Mouse (Mus musculus) hindbrain, embryonic 14.5 days (tissue): ENCODE measurements around the gene Afdn. TPM values are rescaled to one million over a fixed set of nuclear protein-coding genes. Genes with fewer than 3 reads are reported as not detected.

Experiments
- ATAC-seq: fragments of 200-750 bp; cut with Nextera tagmentation; 2 replicates; pipeline ENCODE4 v1.8.0; 2017; ENCODE audit warnings: moderate number of reproducible peaks, mild to moderate bottlenecking, moderate TSS enrichment, moderate library complexity; ENCODE audit not compliant: low FRiP score
- DNase-seq: peaks from one replicate; pipeline ENCODE4 v3.0.0-alpha.2; 2015; ENCODE audit warnings: low spot score
- H3K27ac ChIP-seq: fragments of 300-500 bp; sonication (generic); 2 replicates; pipeline ENCODE4 v1.5.1; 2014; ENCODE audit warnings: mild to moderate bottlenecking, moderate library complexity
- H3K27me3 ChIP-seq: fragments of 300-500 bp; sonication (generic); 2 replicates; pipeline ENCODE4 v1.6.1; 2014; ENCODE audit warnings: mild to moderate bottlenecking, low read length, mixed read lengths; ENCODE audit not compliant: control insufficient read depth, insufficient read depth
- H3K36me3 ChIP-seq: fragments of 300-500 bp; sonication (generic); replicated peaks from 2 replicates; pipeline ENCODE4 v1.6.1; 2014; ENCODE audit not compliant: control insufficient read depth, insufficient read depth
- H3K4me1 ChIP-seq: fragments of 300-500 bp; sonication (generic); replicated peaks from 2 replicates; pipeline ENCODE4 v1.6.1; 2014; ENCODE audit warnings: antibody characterized with exemption, low read length, mixed read lengths; ENCODE audit not compliant: control insufficient read depth, insufficient read depth
- H3K4me2 ChIP-seq: fragments of 300-500 bp; sonication (generic); replicated peaks from 2 replicates; pipeline ENCODE4 v1.6.1; 2014; ENCODE audit warnings: mild to moderate bottlenecking, moderate library complexity
- H3K4me3 ChIP-seq: fragments of 300-500 bp; sonication (generic); replicated peaks from 2 replicates; pipeline ENCODE4 v1.5.1; 2014; ENCODE audit warnings: mild to moderate bottlenecking, low read length
- H3K9ac ChIP-seq: fragments of 300-500 bp; sonication (generic); 2 replicates; pipeline ENCODE4 v1.6.1; 2014
- H3K9me3 ChIP-seq: fragments of 300-500 bp; sonication (generic); 2 replicates; pipeline ENCODE4 v1.6.1; 2016; ENCODE audit warnings: low read length; ENCODE audit not compliant: control insufficient read depth
- WGBS: fragments of 180-500 bp; shearing (Covaris S2); extraction: QIAGEN DNeasy Blood & Tissue Kit; methylation state at CpG from one replicate; pipeline ENCODE4 v1.1.7; 2014; 5-methylcytosine and 5-hydroxymethylcytosine counted together
- polyA plus RNA-seq: library from polyadenylated mRNA; unstranded; fragments of >200 nt; fragmentation: Nextera tagmentation; extraction: Ambion mirVana; gene quantifications from 2 replicates; pipeline ENCODE4 v1.2.1, GENCODE M21; 2014

Gene Afdn
- polyA plus RNA-seq, 1 experiment from 2014 or later, result 140 TPM

DNA sequence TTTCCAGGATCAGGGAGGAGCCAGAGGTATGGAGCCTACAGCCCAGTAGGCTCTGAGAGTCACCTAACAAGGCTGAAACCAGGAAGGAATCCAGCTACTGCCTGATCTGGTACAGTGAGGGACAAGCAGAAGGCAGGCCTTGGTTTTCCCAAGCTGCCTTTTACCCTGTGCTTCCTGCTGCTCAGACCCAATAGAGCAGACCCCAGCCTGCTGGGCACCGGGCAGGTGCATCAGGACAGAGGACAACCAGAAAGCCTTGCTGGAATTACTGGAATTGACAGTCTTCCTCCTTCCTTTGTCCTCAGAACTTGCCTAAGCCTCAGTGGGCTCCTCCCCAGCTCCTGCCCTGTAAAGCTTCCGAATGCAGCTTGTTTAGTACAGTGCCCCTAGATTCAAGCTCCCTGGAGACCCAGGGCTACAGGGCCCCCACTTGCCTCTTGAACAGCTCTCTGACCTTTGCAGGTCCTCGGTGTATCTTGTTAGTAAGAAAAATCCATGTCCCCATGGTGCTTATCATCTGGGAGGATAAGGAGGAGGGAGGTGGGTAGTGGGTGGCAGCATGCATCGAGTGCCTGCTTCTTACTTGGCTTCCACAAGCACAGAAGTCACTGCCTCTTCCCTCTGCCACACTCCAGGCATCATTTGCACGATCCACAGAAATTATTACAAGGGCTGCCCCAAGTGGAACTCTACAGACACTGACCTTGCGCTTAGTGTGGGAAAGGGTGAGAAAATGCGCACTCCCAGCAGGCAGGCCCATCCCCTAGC, 17.2 kb upstream of the Afdn start:
- Histone ChIP-seq H3K36me3 (no peaks in the 10 kb centered on the region), H3K4me2 (no peak overlapping the region), H3K4me1 (no peaks in the 10 kb centered on the region), H3K27me3 (no peaks in the 10 kb centered on the region), H3K9ac (no peak overlapping the region), H3K27ac (no peak overlapping the region), H3K4me3 (no peak overlapping the region), H3K9me3 (no peaks in the 10 kb centered on the region)
- no peak for ATAC-seq
- WGBS, result 48% methylated on average over 7 of the region's 7 CpGs
- DNase-seq, result no peak

DNA sequence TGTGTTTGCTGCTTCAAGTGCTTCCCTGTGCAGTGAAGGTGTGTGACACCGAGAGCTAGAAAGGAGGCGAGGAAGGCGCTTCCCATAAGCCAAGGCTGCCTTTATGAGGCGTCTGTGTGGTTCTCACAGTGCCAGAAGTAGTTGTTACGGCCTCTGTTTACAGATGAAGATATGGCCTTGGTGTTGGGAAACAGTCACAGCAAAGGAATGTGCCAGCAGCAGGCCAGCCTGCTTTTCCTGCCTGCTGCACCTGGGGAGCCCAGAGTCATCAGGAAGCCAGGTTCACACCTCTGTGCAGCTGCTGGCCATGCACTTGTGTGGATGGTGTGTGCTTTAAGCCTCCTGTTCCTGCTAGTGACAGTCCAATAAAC, 16.6 kb upstream of the Afdn start:
- H3K4me1 ChIP-seq, result no peaks in the 10 kb centered on the region
- H3K27ac ChIP-seq, result no peak overlapping the region
- H3K36me3 ChIP-seq, result no peaks in the 10 kb centered on the region
- ATAC-seq (no peak), DNase-seq (no peak)
- H3K27me3 ChIP-seq, result no peaks in the 10 kb centered on the region
- 58% methylated on average over 5 of the region's 5 CpGs for WGBS
- H3K4me2 ChIP-seq, result no peak overlapping the region
- H3K9ac ChIP-seq, result no peak overlapping the region
- H3K9me3 ChIP-seq, result no peaks in the 10 kb centered on the region
- H3K4me3 ChIP-seq, result no peak overlapping the region

DNA sequence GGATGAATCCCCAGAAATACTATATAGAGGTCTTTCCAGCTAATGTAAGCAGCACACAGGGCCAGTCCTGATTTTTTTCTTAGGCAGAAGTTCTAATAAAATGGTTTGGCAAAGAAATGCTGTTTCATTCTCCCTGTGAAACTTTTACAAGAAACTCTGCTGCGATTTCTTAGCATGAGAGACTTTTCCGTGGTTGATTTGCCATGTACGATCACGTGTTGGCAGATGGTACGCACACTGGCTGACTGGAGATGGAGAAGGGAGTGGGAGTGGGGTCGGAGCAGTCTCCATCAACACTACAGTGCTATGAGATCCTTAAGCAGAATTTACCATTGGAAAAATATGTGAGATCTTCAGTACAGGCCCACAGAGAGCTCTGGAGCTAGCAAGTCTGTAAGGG, 16.1 kb upstream of the Afdn start:
- H3K9ac ChIP-seq, result no peak overlapping the region
- no peak overlapping the region for H3K4me2 ChIP-seq
- H3K36me3 ChIP-seq, result no peaks in the 10 kb centered on the region
- no peak overlapping the region for H3K4me3 ChIP-seq
- 68% methylated on average over 6 of the region's 6 CpGs for WGBS
- ATAC-seq (no peak), DNase-seq (no peak)
- H3K27me3 ChIP-seq, result no peaks in the 10 kb centered on the region
- H3K9me3 ChIP-seq, result no peaks in the 10 kb centered on the region
- no peaks in the 10 kb centered on the region for H3K4me1 ChIP-seq
- no peak overlapping the region for H3K27ac ChIP-seq

- no peaks in the 10 kb centered on the region for H3K4me1 ChIP-seq
- WGBS, result 42% methylated on average over 4 of the region's 4 CpGs
- no peak overlapping the region for H3K9ac ChIP-seq
- no peaks in the 10 kb centered on the region for H3K27me3 ChIP-seq
- H3K4me3 ChIP-seq, result no peak overlapping the region
- ATAC-seq (no peak), DNase-seq (peak; percentile 64)
- H3K9me3 ChIP-seq, result no peaks in the 10 kb centered on the region
- no peaks in the 10 kb centered on the region for H3K36me3 ChIP-seq
- H3K4me2 ChIP-seq, result no peak overlapping the region
- no peak overlapping the region for H3K27ac ChIP-seq
Measured at GRCm38 (mm10) chr17:13744824-13745223, 15.5 kb upstream of the Afdn start.

- DNase-seq (no peak), ATAC-seq (peak; percentile 63; the same call in 1 of the 2 replicates)
- H3K9me3 ChIP-seq, result no peaks in the 10 kb centered on the region
- no peaks in the 10 kb centered on the region for H3K4me1 ChIP-seq
- H3K4me2 ChIP-seq, result no peak overlapping the region
- no peak overlapping the region for H3K9ac ChIP-seq
- no peak overlapping the region for H3K27ac ChIP-seq
- H3K36me3 ChIP-seq, result no peaks in the 10 kb centered on the region
- 51% methylated on average over 2 of the region's 2 CpGs for WGBS
- no peaks in the 10 kb centered on the region for H3K27me3 ChIP-seq
- no peak overlapping the region for H3K4me3 ChIP-seq
Measured at GRCm38 (mm10) chr17:13745373-13745772, 15.0 kb upstream of the Afdn start.

GRCm38 (mm10) chr17:13746330-13746729, 14.0 kb upstream of the Afdn start:
- Histone ChIP-seq H3K36me3 (no peaks in the 10 kb centered on the region), H3K9ac (no peak overlapping the region), H3K27ac (no peak overlapping the region), H3K4me3 (no peak overlapping the region), H3K27me3 (no peaks in the 10 kb centered on the region), H3K9me3 (no peaks in the 10 kb centered on the region), H3K4me1 (no peaks in the 10 kb centered on the region), H3K4me2 (no peak overlapping the region)
- WGBS, result 78% methylated on average over 6 of the region's 6 CpGs
- no peak for ATAC-seq
- DNase-seq, result no peak

DNA sequence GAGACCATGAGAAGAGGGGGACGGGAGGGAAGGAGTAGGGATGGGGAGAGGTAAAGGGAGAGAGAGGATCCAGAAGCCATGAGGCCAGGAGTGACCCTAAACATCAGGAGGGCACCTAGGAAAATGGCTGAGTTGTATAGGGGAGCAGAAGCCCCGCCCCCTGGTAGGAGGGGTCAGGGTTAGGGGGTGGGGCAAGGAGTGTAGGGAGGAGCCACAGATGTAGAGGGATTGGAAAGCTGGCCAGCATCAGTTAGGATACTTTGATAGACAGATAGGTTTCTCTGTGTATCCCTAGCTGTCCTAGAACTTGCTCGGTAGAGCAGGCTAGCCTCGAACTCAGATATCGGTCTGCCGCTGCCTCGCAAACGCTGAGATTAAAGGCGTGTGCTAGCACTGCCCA, 12.7 kb upstream of the Afdn start:
- Histone ChIP-seq H3K4me3 (no peak overlapping the region), H3K9ac (no peak overlapping the region), H3K36me3 (no peaks in the 10 kb centered on the region), H3K27ac (no peak overlapping the region), H3K27me3 (no peaks in the 10 kb centered on the region), H3K4me2 (no peak overlapping the region), H3K4me1 (no peaks in the 10 kb centered on the region), H3K9me3 (no peaks in the 10 kb centered on the region)
- DNase-seq (no peak), ATAC-seq (0 out of 2 replicates have a peak, but pooled peaks have one; percentile 21)
- WGBS, result 89% methylated on average over 9 of the region's 9 CpGs

- Histone ChIP-seq H3K27me3 (no peaks in the 10 kb centered on the region), H3K9me3 (no peaks in the 10 kb centered on the region), H3K9ac (no peak overlapping the region), H3K27ac (no peak overlapping the region), H3K36me3 (no peaks in the 10 kb centered on the region), H3K4me2 (no peak overlapping the region), H3K4me3 (no peak overlapping the region), H3K4me1 (no peaks in the 10 kb centered on the region)
- WGBS, result 91% methylated on average over 4 of the region's 4 CpGs
- no peak for DNase-seq
- ATAC-seq, result no peak
Measured at GRCm38 (mm10) chr17:13749027-13749426, 11.3 kb upstream of the Afdn start.

DNA sequence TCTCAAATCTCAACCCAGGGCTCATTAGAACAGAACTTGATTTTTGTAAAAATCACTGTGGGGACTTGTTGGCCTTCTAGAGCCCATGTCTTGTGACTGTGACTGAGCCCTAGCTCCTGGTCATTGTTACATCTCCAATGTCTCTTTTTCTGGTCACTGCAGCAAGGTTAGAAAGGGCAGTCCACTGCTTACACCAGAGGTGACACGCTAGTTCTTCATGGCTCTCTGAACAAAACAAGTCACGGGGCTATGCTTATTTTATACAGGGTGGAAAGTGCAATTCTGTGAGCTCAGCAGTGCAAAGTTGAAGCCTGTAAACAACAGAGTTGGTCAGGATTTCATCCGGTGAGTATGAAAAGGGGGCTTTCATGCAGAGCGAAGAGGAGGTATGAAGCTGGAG, 6.4 kb upstream of the Afdn start:
- Histone ChIP-seq H3K9me3 (no peaks in the 10 kb centered on the region), H3K4me2 (no peak overlapping the region), H3K9ac (no peak overlapping the region), H3K27ac (no peak overlapping the region), H3K27me3 (no peaks in the 10 kb centered on the region), H3K4me1 (peaks cover 16% of the 10 kb centered on the region), H3K36me3 (no peaks in the 10 kb centered on the region), H3K4me3 (no peak overlapping the region)
- WGBS, result 66% methylated on average over 4 of the region's 4 CpGs
- no peak for ATAC-seq
- no peak for DNase-seq

DNA sequence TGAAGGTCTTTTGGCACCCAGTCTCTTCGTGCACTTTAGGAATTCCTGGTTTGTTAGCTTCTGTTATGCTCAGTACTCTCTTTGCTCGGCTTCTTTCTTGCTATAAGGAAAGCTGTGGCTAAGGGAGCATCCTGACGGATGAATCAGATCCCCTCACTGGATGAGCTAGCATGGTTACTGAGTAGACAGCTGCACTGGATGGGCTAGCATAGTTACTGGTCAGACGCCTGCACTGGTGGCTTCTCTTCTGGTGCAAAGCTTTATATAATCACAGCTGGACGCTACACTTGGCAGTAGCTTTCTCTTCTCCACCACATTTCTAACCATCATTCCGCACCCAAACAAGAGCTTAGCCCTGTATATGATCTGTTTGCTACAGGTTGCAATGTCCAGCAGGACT, 5.4 kb upstream of the Afdn start:
- no peak for ATAC-seq
- 81% methylated on average over 6 of the region's 6 CpGs for WGBS

More for the DNA sequence above, 5.4 kb upstream of the Afdn start:
- H3K4me1 ChIP-seq, result peaks cover 16% of the 10 kb centered on the region
- H3K36me3 ChIP-seq, result no peaks in the 10 kb centered on the region
- H3K27ac ChIP-seq, result no peak overlapping the region
- no peaks in the 10 kb centered on the region for H3K9me3 ChIP-seq
- H3K27me3 ChIP-seq, result no peaks in the 10 kb centered on the region
- H3K4me3 ChIP-seq, result no peak overlapping the region
- no peak for DNase-seq
- no peak overlapping the region for H3K9ac ChIP-seq
- no peak overlapping the region for H3K4me2 ChIP-seq
